Mouse (Mus musculus): Measurements from ENCODE around the gene Gipc3.

DNA sequence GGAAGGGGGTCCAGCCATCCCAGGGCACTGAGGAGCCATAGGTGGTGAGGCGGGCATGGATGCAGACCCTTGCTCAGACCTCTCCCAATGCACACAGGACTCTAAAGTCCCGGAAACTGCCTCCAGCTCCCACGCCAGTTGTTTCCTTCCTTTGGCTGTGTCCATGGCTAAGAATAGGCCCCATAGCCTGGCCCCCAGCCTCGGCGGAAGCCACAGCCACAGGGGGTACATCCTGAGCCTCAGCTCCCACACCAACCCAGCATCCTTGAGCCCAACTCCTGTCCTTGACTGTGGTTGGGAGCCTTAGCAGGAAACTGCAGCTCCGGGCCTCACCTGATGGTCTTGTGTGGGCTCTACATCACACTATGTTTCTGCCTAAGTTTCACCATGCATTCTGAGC is 16.2 kb downstream of the Gipc3 start:
- no peak for TF ChIP-seq CTCF (IDR thresholded peaks at IDR 0.05; ENCODE audit: low read depth)
- no peak for TF ChIP-seq EP300 (optimal IDR thresholded peaks at IDR 0.05)

Measured in stomach, postnatal 0 days (tissue).